Mouse (Mus musculus): ENCODE results near the gene Tkt. TPM values are rescaled to one million over a fixed set of nuclear protein-coding genes. Genes with fewer than 3 reads are reported as not detected.

Gene Tkt
- total RNA-seq, 2 experiments from 2014 or later = 231 TPM

- intact Hi-C loops (cut with DNase I) = no loop called here
- DNase-seq (ENCODE audit: extremely low spot score in 1 of 2, low spot score in 2 of 2) = no peak
Observed at GRCm38 (mm10) chr14:30607696-30608095, 59.5 kb downstream of the Tkt start.

GRCm38 (mm10) chr14:30608176-30608575 is 60.0 kb downstream of the Tkt start:
- DNase-seq (ENCODE audit: extremely low spot score in 1 of 2, low spot score in 2 of 2) = no peak
- intact Hi-C loops (cut with DNase I) = no loop called here

- no peak for DNase-seq (ENCODE audit: extremely low spot score in 1 of 2, low spot score in 2 of 2)
- intact Hi-C loops (cut with DNase I) = no loop called here
Observed at GRCm38 (mm10) chr14:30609499-30609898, 61.3 kb downstream of the Tkt start.

- no peak for DNase-seq (ENCODE audit: extremely low spot score in 1 of 2, low spot score in 2 of 2)
- intact Hi-C loops (cut with DNase I) = no loop called here
Observed at GRCm38 (mm10) chr14:30610304-30610703, 62.1 kb downstream of the Tkt start.

- intact Hi-C loops (cut with DNase I) = no loop called here
- no peak for DNase-seq (ENCODE audit: extremely low spot score in 1 of 2, low spot score in 2 of 2)
Observed at GRCm38 (mm10) chr14:30610940-30611339, 62.8 kb downstream of the Tkt start.

- intact Hi-C loops (cut with DNase I) = no loop called here
- DNase-seq (ENCODE audit: extremely low spot score in 1 of 2, low spot score in 2 of 2) = peak; percentile 48 to 87
Observed at GRCm38 (mm10) chr14:30612523-30612922, 64.4 kb downstream of the Tkt start.

GRCm38 (mm10) chr14:30612962-30613715 is 65.0 kb downstream of the Tkt start:
- intact Hi-C loops (cut with DNase I) = no loop called here
- DNase-seq (ENCODE audit: extremely low spot score in 1 of 2, low spot score in 2 of 2) = no peak

- intact Hi-C loops (cut with DNase I) = no loop called here
- DNase-seq (ENCODE audit: extremely low spot score in 1 of 2, low spot score in 2 of 2) = no peak
Observed at GRCm38 (mm10) chr14:30616751-30617150, 68.6 kb downstream of the Tkt start.

- intact Hi-C loops (cut with DNase I) = no loop called here
- DNase-seq (ENCODE audit: extremely low spot score in 1 of 2, low spot score in 2 of 2) = no peak
Observed at GRCm38 (mm10) chr14:30618746-30619275, 70.7 kb downstream of the Tkt start.

GRCm38 (mm10) chr14:30619982-30620578 is 71.9 kb downstream of the Tkt start:
- DNase-seq (ENCODE audit: extremely low spot score in 1 of 2, low spot score in 2 of 2) = no peak
- intact Hi-C loops (cut with DNase I) = no loop called here

GRCm38 (mm10) chr14:30622130-30622529 is 74.0 kb downstream of the Tkt start:
- no peak for DNase-seq (ENCODE audit: extremely low spot score in 1 of 2, low spot score in 2 of 2)
- intact Hi-C loops (cut with DNase I) = no loop called here

GRCm38 (mm10) chr14:30622556-30622955 is 74.4 kb downstream of the Tkt start:
- intact Hi-C loops (cut with DNase I) = no loop called here
- DNase-seq (ENCODE audit: extremely low spot score in 1 of 2, low spot score in 2 of 2) = no peak

Small RNA genes within 50 kb of the gene (microRNA-seq; reads per million reads assigned to microRNA genes)
- 10.3 reads per million, percentile 31 among the genes with 10 or more reads in this experiment for gene Mir3076

Other genes with a start within 250 kb of the Tkt start
- gene Dcp1a, start 68.8 kb upstream of the Tkt start, total RNA-seq (2021) = 10 to 100 TPM; 17.4 to 18.2 TPM
- 10 to 100 TPM; 54.4 to 61.1 TPM for gene Cacna1d, start 56.9 kb upstream of the Tkt start, total RNA-seq (2021)
- gene Prkcd, start 77.9 kb downstream of the Tkt start, total RNA-seq (2021) = 10 to 100 TPM; 17.1 to 19.4 TPM
- gene Rft1, start 106.0 kb downstream of the Tkt start, total RNA-seq (2021) = 10 to 100 TPM; 11.0 to 12.0 TPM
- gene Sfmbt1, start 166.5 kb downstream of the Tkt start, total RNA-seq (2021) = 10 to 100 TPM; 26.7 TPM

Data from left cerebral cortex, postnatal 10 days (tissue).